20 mouse cellular contexts compared by ENCODE assay signal in the genomic region with DNA sequence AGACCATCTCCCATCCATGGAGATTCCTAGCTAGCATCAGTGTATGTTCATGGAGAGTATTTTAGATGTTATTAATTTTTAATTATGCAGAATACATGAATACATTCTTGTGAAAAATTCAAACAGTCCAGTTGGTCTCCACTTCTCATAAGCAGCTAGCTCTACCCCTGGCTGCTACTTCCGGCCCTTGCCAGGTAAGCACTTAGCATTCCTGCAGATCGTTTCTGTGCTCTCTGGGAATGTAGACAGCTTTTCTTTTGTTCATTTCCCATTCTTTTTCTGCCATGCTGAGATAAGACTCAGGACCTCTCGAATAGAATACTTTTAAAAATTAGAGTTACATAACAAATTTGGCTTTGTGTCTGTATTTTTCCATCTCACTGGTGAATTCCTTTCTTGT. TPM values are rescaled to one million over a fixed set of nuclear protein-coding genes. Genes with fewer than 3 reads are reported as not detected.
"Had no signal": no experiment of that assay in that cellular context is flagged by ENCODE, and none has a peak within 500 bp of the region (broad histone marks: within the 10 kb centered on the region; RNA-seq: fewer than 3 reads in every experiment).

No protein-coding gene starts in this region.

- H3K4me1 ChIP-seq: limb, embryonic 15.5 days; liver, embryonic 12.5 days; midbrain, embryonic 10.5 days; midbrain, embryonic 12.5 days; neural tube, embryonic 12.5 days had no signal

- H3K36me3 ChIP-seq: limb, embryonic 15.5 days; liver, embryonic 12.5 days; midbrain, embryonic 10.5 days; midbrain, embryonic 12.5 days; neural tube, embryonic 12.5 days; stomach, embryonic 15.5 days had no signal

- H3K4me2 ChIP-seq: limb, embryonic 15.5 days; liver, embryonic 12.5 days; midbrain, embryonic 12.5 days; neural tube, embryonic 12.5 days; stomach, embryonic 15.5 days had no signal

- H3K4me3 ChIP-seq: limb, embryonic 15.5 days; liver, embryonic 12.5 days; midbrain, embryonic 10.5 days; midbrain, embryonic 12.5 days; neural tube, embryonic 12.5 days; stomach, embryonic 15.5 days had no signal

- H3K9ac ChIP-seq: limb, embryonic 15.5 days; liver, embryonic 12.5 days; liver, embryonic 14.5 days; midbrain, embryonic 12.5 days; neural tube, embryonic 12.5 days; stomach, embryonic 15.5 days had no signal

- H3K9me3 ChIP-seq: limb, embryonic 15.5 days; liver, embryonic 12.5 days; midbrain, embryonic 10.5 days; midbrain, embryonic 12.5 days; neural tube, embryonic 12.5 days; stomach, embryonic 15.5 days had no signal

- ATAC-seq: liver, embryonic 12.5 days; midbrain, embryonic 16.5 days had no signal

- DNase-seq: midbrain, embryonic 14.5 days; right cerebral cortex, postnatal 14 days; thymus, adult 2 months; thymus, postnatal 25 days; thymus, postnatal 4 days had no signal

- H3K27me3 ChIP-seq: limb, embryonic 15.5 days; midbrain, embryonic 12.5 days; neural tube, embryonic 12.5 days; stomach, embryonic 15.5 days had no signal

- H3K27ac ChIP-seq: limb, embryonic 15.5 days; liver, embryonic 12.5 days; liver, embryonic 14.5 days; midbrain, embryonic 10.5 days; midbrain, embryonic 12.5 days; neural tube, embryonic 12.5 days; stomach, embryonic 15.5 days; stomach, postnatal 0 days had no signal

RNA-seq across cellular contexts. Expression of a gene that starts 31.6 kb away (rescaled TPM):
- total RNA-seq: monocyte, adult 5-6 weeks; neutrophil, adult 5-6 weeks had no signal

RNA-seq across cellular contexts. Expression of a gene that starts 51.6 kb away (rescaled TPM):
- total RNA-seq: liver, adult 2 months; megakaryocyte, adult 5-6 weeks; megakaryocyte-erythroid progenitor cell, adult 5-6 weeks; monocyte, adult 5-6 weeks; neutrophil, adult 5-6 weeks had no signal
- polyA plus RNA-seq: liver, adult 2 months; spleen, adult 2 months had no signal
